Mouse (Mus musculus) lung, postnatal 0 days (tissue): Measurements from ENCODE around the gene Gnpat.

ENCODE experiments used
- CTCF ChIP-seq: IDR thresholded peaks from 2 replicates; pipeline ENCODE4 v1.5.1; 2016; ENCODE audit warnings: antibody characterized with exemption, mild to moderate bottlenecking
- EP300 ChIP-seq: IDR thresholded peaks from 2 replicates; pipeline ENCODE4 v1.6.1; 2016; ENCODE audit warnings: antibody characterized with exemption, mild to moderate bottlenecking, control low read depth

- TF ChIP-seq CTCF (no peak), EP300 (no peak)
These were observed 30.9 kb upstream of the Gnpat start for GRCm38 (mm10) chr8:124831941-124832340.
